Comparison of ENCODE assay signal across 21 mouse cellular contexts in genomic region chr14:91326683-91327098, GRCm38 (mm10).
DNase-seq lines count a peak whose midpoint lies in the region; ATAC-seq lines count a peak whose summit lies in the region.
"Had no signal": no experiment of that assay in that cellular context is flagged by ENCODE, and none has a peak within 500 bp of the region (broad histone marks: within the 10 kb centered on the region; RNA-seq: fewer than 3 reads in every experiment).

No protein-coding gene starts in this region.

- no peaks in the 10 kb centered on the region for H3K36me3 ChIP-seq in hindbrain, embryonic 11.5 days (ENCODE audit: control insufficient read depth, insufficient read depth, low read length)
- H3K36me3 ChIP-seq in hindbrain, embryonic 10.5 days = no peaks in the 10 kb centered on the region
- H3K36me3 ChIP-seq in midbrain, embryonic 12.5 days = no peaks in the 10 kb centered on the region
- no peaks in the 10 kb centered on the region for H3K36me3 ChIP-seq in neural tube, embryonic 15.5 days
- H3K36me3 ChIP-seq: embryonic facial prominence, embryonic 13.5 days; heart, embryonic 13.5 days; neural tube, embryonic 12.5 days had no signal

- intact Hi-C loops in gastrocnemius, postnatal 36 days (cut with DNase I) = no loop called here

- H3K27ac ChIP-seq in hindbrain, embryonic 11.5 days (ENCODE audit: low read depth, low read length) = no peak overlapping the region
- H3K27ac ChIP-seq in hindbrain, embryonic 10.5 days = no peak overlapping the region
- peak overlapping the region; percentile 39 for H3K27ac ChIP-seq in midbrain, embryonic 12.5 days (replicated peaks)
- no peak overlapping the region for H3K27ac ChIP-seq in neural tube, embryonic 15.5 days (replicated peaks)
- H3K27ac ChIP-seq: embryonic facial prominence, embryonic 13.5 days; heart, embryonic 13.5 days; neural tube, embryonic 12.5 days had no signal

- no peak overlapping the region for H3K4me2 ChIP-seq in hindbrain, embryonic 11.5 days (replicated peaks; ENCODE audit: low read depth, low read length)
- no peak overlapping the region for H3K4me2 ChIP-seq in midbrain, embryonic 12.5 days (replicated peaks)
- H3K4me2 ChIP-seq in neural tube, embryonic 15.5 days = no peak overlapping the region
- H3K4me2 ChIP-seq: embryonic facial prominence, embryonic 13.5 days; heart, embryonic 13.5 days; liver, embryonic 11.5 days; neural tube, embryonic 12.5 days had no signal

- H3K4me1 ChIP-seq in hindbrain, embryonic 11.5 days (replicated peaks; ENCODE audit: control insufficient read depth, insufficient read depth, low read length) = no peaks in the 10 kb centered on the region
- H3K4me1 ChIP-seq in hindbrain, embryonic 10.5 days (replicated peaks) = no peaks in the 10 kb centered on the region
- H3K4me1 ChIP-seq in midbrain, embryonic 12.5 days = no peaks in the 10 kb centered on the region
- H3K4me1 ChIP-seq in neural tube, embryonic 15.5 days = no peaks in the 10 kb centered on the region
- H3K4me1 ChIP-seq: embryonic facial prominence, embryonic 13.5 days; neural tube, embryonic 12.5 days had no signal

- peak; percentile 59 for ATAC-seq in hindbrain, embryonic 11.5 days (ENCODE audit: low FRiP score)
- ATAC-seq in midbrain, embryonic 12.5 days (ENCODE audit: low FRiP score, low read depth) = 0 out of 2 replicates have a peak, but pooled peaks have one; percentile 23
- peak; percentile 38; the same call in 1 of the 2 replicates for ATAC-seq in neural tube, embryonic 15.5 days (ENCODE audit: low FRiP score)
- ATAC-seq: forebrain, embryonic 16.5 days had no signal

- H3K9me3 ChIP-seq in hindbrain, embryonic 11.5 days (ENCODE audit: control insufficient read depth, low read length) = no peaks in the 10 kb centered on the region
- no peaks in the 10 kb centered on the region for H3K9me3 ChIP-seq in hindbrain, embryonic 10.5 days
- no peaks in the 10 kb centered on the region for H3K9me3 ChIP-seq in midbrain, embryonic 12.5 days
- H3K9me3 ChIP-seq in neural tube, embryonic 15.5 days (replicated peaks) = no peaks in the 10 kb centered on the region
- H3K9me3 ChIP-seq: embryonic facial prominence, embryonic 13.5 days; heart, embryonic 13.5 days; neural tube, embryonic 12.5 days had no signal

- H3K27me3 ChIP-seq in hindbrain, embryonic 11.5 days (ENCODE audit: control insufficient read depth, insufficient read depth, low read length) = no peaks in the 10 kb centered on the region
- no peaks in the 10 kb centered on the region for H3K27me3 ChIP-seq in hindbrain, embryonic 10.5 days (ENCODE audit: insufficient read depth, poor library complexity, severe bottlenecking)
- no peaks in the 10 kb centered on the region for H3K27me3 ChIP-seq in midbrain, embryonic 12.5 days
- H3K27me3 ChIP-seq in neural tube, embryonic 15.5 days (replicated peaks) = no peaks in the 10 kb centered on the region
- H3K27me3 ChIP-seq: embryonic facial prominence, embryonic 13.5 days; heart, embryonic 13.5 days; neural tube, embryonic 12.5 days had no signal

- peak; percentile 5 for DNase-seq in hindbrain, embryonic 11.5 days (ENCODE audit: low spot score)
- DNase-seq in hindbrain, embryonic 10.5 days (ENCODE audit: low spot score) = no peak
- DNase-seq in fibroblast of lung, adult 2 months (ENCODE audit: low read depth) = peak; percentile 8
- DNase-seq in layer of hippocampus, postnatal 14 days (ENCODE audit: low spot score in 2 of 2) = no peak
- no peak for DNase-seq in gastrocnemius, postnatal 36 days
- DNase-seq in cerebellum, postnatal 14 days = no peak
- DNase-seq: adrenal gland, postnatal 10 days; cerebellum, adult 2 months; heart, adult 11 months; kidney, adult 8-10 months; kidney, postnatal 25 days; lung, adult 2 months; lung, postnatal 36 days; thymus, postnatal 4 days had no signal

- 77% methylated on average over 3 of the region's 3 CpGs for WGBS in hindbrain, embryonic 11.5 days
- 79% methylated on average over 3 of the region's 3 CpGs for WGBS in hindbrain, embryonic 10.5 days
- WGBS in midbrain, embryonic 12.5 days = 65% methylated on average over 3 of the region's 3 CpGs
- WGBS in neural tube, embryonic 15.5 days = 54% methylated on average over 3 of the region's 3 CpGs

- no peak overlapping the region for H3K9ac ChIP-seq in hindbrain, embryonic 11.5 days (ENCODE audit: low read depth, low read length)
- no peak overlapping the region for H3K9ac ChIP-seq in midbrain, embryonic 12.5 days (replicated peaks)
- no peak overlapping the region for H3K9ac ChIP-seq in neural tube, embryonic 15.5 days (replicated peaks)
- H3K9ac ChIP-seq: embryonic facial prominence, embryonic 13.5 days; heart, embryonic 13.5 days; neural tube, embryonic 12.5 days had no signal

- H3K4me3 ChIP-seq in hindbrain, embryonic 11.5 days (ENCODE audit: low read depth, low read length) = no peak overlapping the region
- H3K4me3 ChIP-seq in hindbrain, embryonic 10.5 days = no peak overlapping the region
- no peak overlapping the region for H3K4me3 ChIP-seq in midbrain, embryonic 12.5 days
- no peak overlapping the region for H3K4me3 ChIP-seq in neural tube, embryonic 15.5 days (replicated peaks)
- H3K4me3 ChIP-seq: embryonic facial prominence, embryonic 13.5 days; heart, embryonic 13.5 days; neural tube, embryonic 12.5 days had no signal

Comparison
In these comparisons a context has a peak if more than half of its experiments do, and no peak if none do; other contexts are left out.
1. DNase-seq: peak in hindbrain, embryonic 11.5 days (single experiment) and fibroblast of lung, adult 2 months (single experiment); none in hindbrain, embryonic 10.5 days (single experiment), layer of hippocampus, postnatal 14 days (0 of 2), gastrocnemius, postnatal 36 days (0 of 2) and cerebellum, postnatal 14 days (0 of 2).
2. Peak in every context shown above with its lines, with median percentiles within 50 percentile points of each other: ATAC-seq.